ENCODE assay signal across 8 mouse cellular contexts in the genomic region with DNA sequence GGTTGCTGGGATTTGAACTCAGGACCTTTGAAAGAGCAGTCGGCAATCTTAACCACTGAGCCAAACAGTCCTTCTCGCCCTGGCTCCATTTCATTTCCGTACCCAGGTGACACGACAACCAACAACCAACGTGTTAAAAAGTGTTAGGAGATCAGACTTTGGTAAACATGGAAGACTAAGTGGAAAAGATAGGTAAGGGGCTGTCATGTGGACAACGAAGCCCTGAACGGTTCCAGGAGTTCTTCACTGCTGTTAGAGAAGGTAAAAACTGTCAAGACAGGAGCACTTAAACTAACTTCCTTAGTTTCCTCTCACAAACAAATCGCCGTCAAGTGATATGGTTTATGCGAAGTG. TPM values are rescaled to one million over a fixed set of nuclear protein-coding genes. Genes with fewer than 3 reads are reported as not detected.
A peak's percentile ranks its signal among the peaks of the same experiment; 100 is the strongest.
DNase-seq lines count a peak whose midpoint lies in the region; ATAC-seq and TF ChIP-seq lines count a peak whose summit lies in the region.

No protein-coding gene starts in this region.

- peak overlapping the region; percentile 90 for H3K4me2 ChIP-seq in liver, embryonic 11.5 days
- peak overlapping the region; percentile 74 for H3K4me2 ChIP-seq in stomach, postnatal 0 days (replicated peaks; ENCODE audit: low read depth)

- TF ChIP-seq EP300 in stomach, postnatal 0 days (optimal IDR thresholded peaks at IDR 0.05), result no peak

- WGBS in spleen, adult 2 months, result 18% methylated on average over 10 of the region's 10 CpGs
- WGBS in liver, embryonic 11.5 days, result 24% methylated on average over 10 of the region's 10 CpGs
- WGBS in stomach, postnatal 0 days, result 18% methylated on average over 10 of the region's 10 CpGs

- no peaks in the 10 kb centered on the region for H3K27me3 ChIP-seq in erythroblast, embryonic 14.5 days (ENCODE audit: control insufficient read depth)
- H3K27me3 ChIP-seq in spleen, adult 2 months (ENCODE audit: control insufficient read depth, insufficient read depth, low read length), result peaks cover 8% of the 10 kb centered on the region
- H3K27me3 ChIP-seq in liver, embryonic 11.5 days (replicated peaks; ENCODE audit: control insufficient read depth, insufficient read depth, low read length), result no peaks in the 10 kb centered on the region
- no peaks in the 10 kb centered on the region for H3K27me3 ChIP-seq in stomach, postnatal 0 days (ENCODE audit: control insufficient read depth, insufficient read depth, low read length)

- no peak for ATAC-seq in erythroblast, adult 5-6 weeks (replicated peaks; ENCODE audit: low FRiP score, poor library complexity, severe bottlenecking)
- ATAC-seq in liver, embryonic 11.5 days (replicated peaks; ENCODE audit: low FRiP score), result 0 out of 2 replicates have a peak, but pooled peaks have one; percentile 1
- no peak for ATAC-seq in stomach, postnatal 0 days (ENCODE audit: low FRiP score, low TSS enrichment)
- no peak for ATAC-seq in frontal cortex, adult (ENCODE audit: low TSS enrichment)

- TF ChIP-seq CTCF in spleen, adult 2 months (IDR thresholded peaks at IDR 0.05; ENCODE audit: extremely low read depth, insufficient read depth, insufficient read length, insufficient replicate concordance), result no peak
- no peak for TF ChIP-seq CTCF in stomach, postnatal 0 days (IDR thresholded peaks at IDR 0.05; ENCODE audit: low read depth)

- H3K4me3 ChIP-seq in erythroblast, embryonic 14.5 days (replicated peaks), result peak overlapping the region; percentile 97
- H3K4me3 ChIP-seq in spleen, adult 2 months (ENCODE audit: extremely low read depth, insufficient read depth, insufficient read length), result peak overlapping the region; percentile 91
- H3K4me3 ChIP-seq in liver, embryonic 11.5 days (ENCODE audit: low read depth, low read length), result peak overlapping the region; percentile 68
- H3K4me3 ChIP-seq in stomach, postnatal 0 days (ENCODE audit: low read depth, low read length), result peak overlapping the region; percentile 86

- peaks cover 9% of the 10 kb centered on the region for H3K36me3 ChIP-seq in erythroblast, embryonic 14.5 days (ENCODE audit: control insufficient read depth)
- no peaks in the 10 kb centered on the region for H3K36me3 ChIP-seq in spleen, adult 2 months (ENCODE audit: control insufficient read depth, insufficient read depth, low read length)
- H3K36me3 ChIP-seq in liver, embryonic 11.5 days (ENCODE audit: control insufficient read depth, insufficient read depth, low read length), result no peaks in the 10 kb centered on the region
- no peaks in the 10 kb centered on the region for H3K36me3 ChIP-seq in stomach, postnatal 0 days (ENCODE audit: control insufficient read depth, insufficient read depth, low read length)

- peaks cover 36% of the 10 kb centered on the region for H3K4me1 ChIP-seq in erythroblast, embryonic 14.5 days (ENCODE audit: control insufficient read depth)
- H3K4me1 ChIP-seq in spleen, adult 2 months (ENCODE audit: control insufficient read depth, insufficient read depth, insufficient read length), result peaks cover 6% of the 10 kb centered on the region
- peaks cover 5% of the 10 kb centered on the region for H3K4me1 ChIP-seq in liver, embryonic 11.5 days (replicated peaks; ENCODE audit: control insufficient read depth, insufficient read depth, low read length)
- H3K4me1 ChIP-seq in stomach, postnatal 0 days (replicated peaks; ENCODE audit: control insufficient read depth, insufficient read depth), result no peaks in the 10 kb centered on the region

- no peak for TF ChIP-seq POLR2A in spleen, adult 2 months (IDR thresholded peaks at IDR 0.05; ENCODE audit: low read depth, low read length)

- H3K9ac ChIP-seq in liver, embryonic 11.5 days (ENCODE audit: low read depth, low read length), result peak overlapping the region; percentile 84
- peak overlapping the region; percentile 84 for H3K9ac ChIP-seq in stomach, postnatal 0 days (ENCODE audit: low read length)

- H3K9me3 ChIP-seq in erythroblast, embryonic 14.5 days (ENCODE audit: control insufficient read depth, low read length), result no peaks in the 10 kb centered on the region
- no peaks in the 10 kb centered on the region for H3K9me3 ChIP-seq in liver, embryonic 11.5 days (ENCODE audit: control insufficient read depth, low read length)
- no peaks in the 10 kb centered on the region for H3K9me3 ChIP-seq in stomach, postnatal 0 days (ENCODE audit: control insufficient read depth, low read length)

- peak overlapping the region; percentile 7; the same call in 1 of the 2 replicates for H3K27ac ChIP-seq in spleen, adult 2 months (ENCODE audit: insufficient read depth, low read length)
- peak overlapping the region; percentile 80; the same call in 1 of the 2 replicates for H3K27ac ChIP-seq in liver, embryonic 11.5 days (ENCODE audit: low read depth, low read length)
- H3K27ac ChIP-seq in stomach, postnatal 0 days (replicated peaks), result peak overlapping the region; percentile 90

- no peak for DNase-seq in spleen, adult 2 months (ENCODE audit: low read depth in 1 of 2, low spot score in 2 of 2)
- DNase-seq in spleen, adult 18-20 months, result no peak
- DNase-seq in liver, embryonic 11.5 days (ENCODE audit: low spot score), result no peak
- no peak for DNase-seq in stomach, postnatal 0 days (ENCODE audit: low spot score)
- DNase-seq in adrenal gland, postnatal 36 days, result no peak

RNA-seq across cellular contexts. Expression of gene Tbc1d12, which starts 0.3 kb away (rescaled TPM):
- 0.25 and 0.32 TPM in 2 replicates for polyA plus RNA-seq in erythroblast, embryonic 14.5 days (2012)
- 0.42 and 2.1 TPM in 2 replicates for total RNA-seq in erythroblast, adult 5-6 weeks (2015; ENCODE audit: low replicate concordance)
- 1.4 and 2.4 TPM in 2 replicates for total RNA-seq in erythroblast, adult 5-6 weeks (2017; ENCODE audit: low replicate concordance)
- polyA plus RNA-seq in spleen, adult 2 months (2012; rRNA removed), result 1.0 and 1.7 TPM in 2 replicates
- 1.9 and 2.4 TPM in 2 replicates for polyA plus RNA-seq in liver, embryonic 11.5 days (2014; fragmentation: Nextera tagmentation; extraction: Ambion mirVana)
- polyA plus RNA-seq in stomach, postnatal 0 days (2015; fragmentation: Nextera tagmentation; extraction: Ambion mirVana), result 1.4 and 1.6 TPM in 2 replicates
- 10 to 100 TPM; 10.2 to 10.9 TPM for total RNA-seq in adrenal gland, postnatal 36 days (2021)

RNA-seq across cellular contexts. Expression of gene Noc3l, which starts 17.0 kb away (rescaled TPM):
- polyA plus RNA-seq in erythroblast, embryonic 14.5 days (2012), result 0.01 and 0.03 TPM in 2 replicates
- 1.3 and 3.1 TPM in 2 replicates for total RNA-seq in erythroblast, adult 5-6 weeks (2015; ENCODE audit: low replicate concordance)
- total RNA-seq in erythroblast, adult 5-6 weeks (2017; ENCODE audit: low replicate concordance), result 3.3 and 4.7 TPM in 2 replicates
- polyA plus RNA-seq in spleen, adult 2 months (2012; rRNA removed), result 2.1 and 2.6 TPM in 2 replicates
- polyA plus RNA-seq in liver, embryonic 11.5 days (2014; fragmentation: Nextera tagmentation; extraction: Ambion mirVana), result 12.6 and 14.3 TPM in 2 replicates
- 2.6 and 2.9 TPM in 2 replicates for polyA plus RNA-seq in stomach, postnatal 0 days (2015; fragmentation: Nextera tagmentation; extraction: Ambion mirVana)
- 10 to 100 TPM; 15.5 to 20.6 TPM for total RNA-seq in adrenal gland, postnatal 36 days (2021)

Comparison
In these comparisons a context has a peak if more than half of its experiments do, and no peak if none do; other contexts are left out.
1. H3K27ac ChIP-seq: peak in every context shown above with its lines; median percentile 90 in stomach, postnatal 0 days; 80 in liver, embryonic 11.5 days; 7 in spleen, adult 2 months.